Mouse (Mus musculus) liver, embryonic 14.5 days (tissue): Measurements from ENCODE around the gene Ublcp1. TPM values are rescaled to one million over a fixed set of nuclear protein-coding genes. Genes with fewer than 3 reads are reported as not detected.

Source experiments
- ATAC-seq: fragments of 200-750 bp; cut with Nextera tagmentation; 2 replicates; pipeline ENCODE4 v1.8.0; 2017; ENCODE audit warnings: moderate number of reproducible peaks, mild to moderate bottlenecking, moderate library complexity; ENCODE audit not compliant: insufficient read depth
- DNase-seq, 3 experiments: peaks; one replicate each; pipeline ENCODE4 v3.0.0-alpha.2; 2012 to 2013; ENCODE audit warnings: low read depth in 3 of 3, low spot score in 3 of 3
- H3K27ac ChIP-seq: fragments of 300-500 bp; sonication (generic); 2 replicates; pipeline ENCODE4 v1.5.1; 2014; ENCODE audit warnings: moderate library complexity, mild to moderate bottlenecking, control low read depth, inconsistent platforms
- H3K27me3 ChIP-seq: fragments of 300-500 bp; sonication (generic); 2 replicates; pipeline ENCODE4 v1.6.1; 2014; ENCODE audit warnings: mild to moderate bottlenecking, low read length, moderate library complexity; ENCODE audit not compliant: control insufficient read depth, insufficient read depth
- H3K36me3 ChIP-seq: fragments of 300-500 bp; sonication (generic); replicated peaks from 2 replicates; pipeline ENCODE4 v1.6.1; 2014; ENCODE audit warnings: low read depth; ENCODE audit not compliant: control insufficient read depth, insufficient read depth
- H3K4me1 ChIP-seq, 2 experiments: fragments of 200-500 bp in 1 of 2; fragments of 300-500 bp in 1 of 2; sonication (generic) in 1 of 2; replicated peaks; 2 replicates each; pipeline ENCODE4 v1.6.1; 2012 to 2014; ENCODE audit warnings: antibody characterized with exemption in 1 of 2, inconsistent platforms in 1 of 2, low read length in 1 of 2; ENCODE audit not compliant: control insufficient read depth in 2 of 2, insufficient read depth in 2 of 2
- H3K4me2 ChIP-seq: fragments of 300-500 bp; sonication (generic); 2 replicates; pipeline ENCODE4 v1.6.1; 2014; ENCODE audit warnings: low read depth, mild to moderate bottlenecking, control low read depth, moderate library complexity
- H3K4me3 ChIP-seq, 2 experiments: fragments of 200-500 bp in 1 of 2; fragments of 300-500 bp in 1 of 2; sonication (generic) in 1 of 2; 2 replicates each; pipeline ENCODE4 v1.5.1; 2012 to 2014; ENCODE audit warnings: low read depth in 2 of 2, low read length in 2 of 2, mild to moderate bottlenecking in 2 of 2, control low read depth in 1 of 2, inconsistent platforms in 1 of 2, moderate library complexity in 1 of 2; ENCODE audit not compliant: insufficient read depth in 1 of 2
- H3K9ac ChIP-seq: fragments of 300-500 bp; sonication (generic); replicated peaks from 2 replicates; pipeline ENCODE4 v1.6.1; 2014; ENCODE audit warnings: mild to moderate bottlenecking, control low read depth, moderate library complexity
- H3K9me3 ChIP-seq: fragments of 300-500 bp; sonication (generic); 2 replicates; pipeline ENCODE4 v1.6.1; 2016; ENCODE audit warnings: low read length, mixed read lengths; ENCODE audit not compliant: control insufficient read depth
- CTCF ChIP-seq: IDR thresholded peaks from 2 replicates; pipeline ENCODE4 v1.5.1; 2016; ENCODE audit warnings: antibody characterized with exemption, low read depth, control low read depth
- EP300 ChIP-seq: IDR thresholded peaks from 2 replicates; pipeline ENCODE4 v1.6.1; 2016; ENCODE audit warnings: antibody characterized with exemption, low read depth
- WGBS: fragments of 180-500 bp; shearing (Covaris S2); extraction: QIAGEN DNeasy Blood & Tissue Kit; methylation state at CpG from one replicate; pipeline ENCODE4 v1.1.7; 2014; ENCODE audit not compliant: insufficient replicate concordance; 5-methylcytosine and 5-hydroxymethylcytosine counted together
- polyA plus RNA-seq, 2 experiments: library from polyadenylated mRNA; depleted of rRNA in 1 of 2; stranded (reverse) in 1 of 2; unstranded in 1 of 2; fragments of >200 nt; fragmentation: Nextera tagmentation in 1 of 2; extraction: Ambion mirVana in 1 of 2; gene quantifications; 2 replicates each; pipeline versions ENCODE4 v1.2.1 to v1.2.3; 2012 to 2014

The Ublcp1 gene
- polyA plus RNA-seq, 2 experiments, result 30.4 to 46.6 TPM

GRCm38 (mm10) chr11:44489117-44489516 lies 18.8 kb upstream of the Ublcp1 start:
- Histone ChIP-seq H3K4me1 (peaks cover 8 to 10% of the 10 kb centered on the region in 2 experiments), H3K9ac (no peak overlapping the region), H3K9me3 (no peaks in the 10 kb centered on the region), H3K27ac (no peak overlapping the region), H3K4me2 (no peak overlapping the region), H3K27me3 (no peaks in the 10 kb centered on the region), H3K36me3 (no peaks in the 10 kb centered on the region), H3K4me3 (no peak overlapping the region)
- 80% methylated on average over 1 of the region's 1 CpGs for WGBS
- DNase-seq (no peak), ATAC-seq (peak; percentile 68)
- TF ChIP-seq CTCF, result no peak
- no peak for TF ChIP-seq EP300

- DNase-seq, result no peak
These were observed 14.9 kb upstream of the Ublcp1 start for GRCm38 (mm10) chr11:44485089-44485736.

GRCm38 (mm10) chr11:44480246-44480645 lies 9.9 kb upstream of the Ublcp1 start:
- no peak overlapping the region for H3K4me2 ChIP-seq
- TF ChIP-seq EP300, result no peak
- TF ChIP-seq CTCF, result no peak
- ATAC-seq, result no peak
- no peaks in the 10 kb centered on the region for H3K9me3 ChIP-seq
- no peaks in the 10 kb centered on the region for H3K36me3 ChIP-seq
- 85% methylated on average over 6 of the region's 6 CpGs for WGBS
- no peak overlapping the region for H3K4me3 ChIP-seq
- H3K27me3 ChIP-seq, result no peaks in the 10 kb centered on the region
- DNase-seq, result no peak
- H3K27ac ChIP-seq, result no peak overlapping the region
- no peaks in the 10 kb centered on the region; a peak in 1 of 4 replicates for H3K4me1 ChIP-seq
- no peak overlapping the region for H3K9ac ChIP-seq

More at GRCm38 (mm10) chr11:44485089-44485736, 14.9 kb upstream of the Ublcp1 start:
- Histone ChIP-seq H3K36me3 (no peaks in the 10 kb centered on the region), H3K27ac (no peak overlapping the region), H3K4me1 (peaks cover 6 to 10% of the 10 kb centered on the region in 2 experiments), H3K9me3 (no peaks in the 10 kb centered on the region), H3K9ac (no peak overlapping the region), H3K4me3 (no peak overlapping the region), H3K27me3 (no peaks in the 10 kb centered on the region), H3K4me2 (no peak overlapping the region)
- no peak for TF ChIP-seq CTCF
- TF ChIP-seq EP300, result no peak
- 78% methylated on average over 7 of the region's 7 CpGs for WGBS
- ATAC-seq, result no peak

- 79% methylated on average over 4 of the region's 4 CpGs for WGBS
- TF ChIP-seq EP300 (no peak), CTCF (no peak)
- Histone ChIP-seq H3K9me3 (no peaks in the 10 kb centered on the region), H3K9ac (no peak overlapping the region), H3K4me3 (no peak overlapping the region), H3K4me1 (no peaks in the 10 kb centered on the region; a peak in 2 of 4 replicates), H3K27ac (no peak overlapping the region), H3K4me2 (no peak overlapping the region), H3K27me3 (no peaks in the 10 kb centered on the region), H3K36me3 (no peaks in the 10 kb centered on the region)
- DNase-seq (no peak), ATAC-seq (no peak)
These were observed 8.1 kb upstream of the Ublcp1 start for GRCm38 (mm10) chr11:44478382-44478781.

GRCm38 (mm10) chr11:44476445-44476844 lies 6.1 kb upstream of the Ublcp1 start:
- TF ChIP-seq CTCF (no peak), EP300 (no peak)
- Histone ChIP-seq H3K4me3 (no peak overlapping the region), H3K9me3 (no peaks in the 10 kb centered on the region), H3K9ac (no peak overlapping the region), H3K4me2 (no peak overlapping the region), H3K27ac (no peak overlapping the region), H3K4me1 (peaks cover 7 to 8% of the 10 kb centered on the region in 2 experiments), H3K36me3 (peaks cover 3% of the 10 kb centered on the region; the same call in 1 of the 2 replicates), H3K27me3 (no peaks in the 10 kb centered on the region)
- 43% methylated on average over 2 of the region's 2 CpGs for WGBS
- ATAC-seq (no peak), DNase-seq (no peak)
